Mouse (Mus musculus) lung, adult 18-20 months (tissue): Measurements from ENCODE around the gene Dppa2.

Experiments
- DNase-seq, 2 experiments: peaks; one replicate each; pipeline ENCODE4 v3.0.0; 2022; ENCODE audit warnings: mixed read lengths in 2 of 2

Dppa2 gene

DNA sequence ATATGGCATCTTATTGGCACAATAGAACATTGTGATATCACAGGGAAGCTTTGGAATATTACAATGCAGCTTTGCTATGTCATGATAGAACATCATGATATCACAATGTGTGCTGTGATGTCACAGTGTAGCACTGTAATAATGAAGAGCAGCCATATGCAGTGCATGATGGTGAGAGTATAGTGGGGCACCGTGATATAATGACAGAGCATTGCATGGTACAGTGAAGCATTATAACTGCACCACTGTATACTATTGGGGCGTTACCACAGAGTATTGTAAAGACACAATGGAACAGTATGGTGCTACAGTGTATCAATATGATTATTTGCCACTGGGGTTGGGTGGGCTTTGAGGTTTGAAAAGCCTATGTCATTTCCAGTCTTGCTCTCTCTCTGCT is 40.5 kb downstream of the Dppa2 start:
- DNase-seq = no peak

DNA sequence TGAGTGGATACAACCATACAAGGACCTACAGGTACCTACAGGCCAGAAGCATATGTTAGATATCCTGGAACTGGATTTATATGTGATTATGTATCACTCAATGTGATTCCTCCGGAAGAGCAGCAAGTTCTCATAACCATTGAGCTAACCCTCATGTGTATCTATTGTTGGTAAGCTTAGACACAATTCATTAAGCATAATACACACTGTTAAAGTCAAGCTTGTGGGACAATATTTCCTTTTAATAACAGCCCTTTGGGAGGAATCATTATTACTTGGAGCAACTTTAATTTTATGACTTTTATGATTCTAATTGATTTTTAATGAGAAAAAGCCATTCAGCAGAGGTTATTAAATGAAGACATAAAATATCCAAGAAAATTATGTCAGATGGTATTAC is 43.5 kb downstream of the Dppa2 start:
- DNase-seq = no peak

DNA sequence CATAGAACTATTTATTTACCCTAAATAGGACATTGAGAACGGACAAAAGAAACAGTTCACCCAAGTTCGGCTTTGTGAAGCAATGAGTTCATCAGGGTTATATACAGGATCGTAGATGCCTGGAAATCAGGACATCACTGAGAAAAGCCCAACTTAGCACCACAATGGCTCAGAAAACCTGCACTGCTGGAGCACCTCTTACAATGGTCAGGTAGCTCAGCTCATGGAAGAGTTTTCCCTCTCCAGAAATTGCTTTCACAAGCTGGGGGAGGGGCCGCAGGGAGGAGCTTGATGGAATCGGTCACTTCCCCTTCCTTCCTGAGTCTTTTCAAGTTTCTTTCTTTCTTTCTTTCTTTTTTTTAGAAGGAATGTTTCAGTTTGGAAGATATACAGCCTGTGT is 52.0 kb downstream of the Dppa2 start:
- no peak for DNase-seq

DNA sequence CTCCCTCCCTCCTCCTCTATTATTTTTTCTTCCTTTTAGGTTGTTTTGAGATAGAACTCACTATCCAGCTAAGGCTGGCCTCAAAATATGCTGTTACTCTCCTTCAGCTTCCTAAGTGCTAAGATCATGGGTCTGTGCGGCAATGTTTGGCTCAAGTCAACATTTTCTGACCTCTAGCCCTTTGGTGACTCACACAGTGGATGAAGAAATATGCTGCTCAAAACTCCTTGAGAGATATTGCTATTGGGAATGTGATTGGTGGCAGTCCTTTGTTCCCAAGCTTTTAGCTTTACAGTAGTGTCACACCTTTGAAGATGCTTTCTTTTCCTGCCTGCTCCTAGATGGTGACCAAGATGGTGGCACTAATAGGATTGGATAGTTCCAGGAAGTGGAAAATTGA is 52.7 kb downstream of the Dppa2 start:
- peak; percentile 17 to 51 for DNase-seq

DNA sequence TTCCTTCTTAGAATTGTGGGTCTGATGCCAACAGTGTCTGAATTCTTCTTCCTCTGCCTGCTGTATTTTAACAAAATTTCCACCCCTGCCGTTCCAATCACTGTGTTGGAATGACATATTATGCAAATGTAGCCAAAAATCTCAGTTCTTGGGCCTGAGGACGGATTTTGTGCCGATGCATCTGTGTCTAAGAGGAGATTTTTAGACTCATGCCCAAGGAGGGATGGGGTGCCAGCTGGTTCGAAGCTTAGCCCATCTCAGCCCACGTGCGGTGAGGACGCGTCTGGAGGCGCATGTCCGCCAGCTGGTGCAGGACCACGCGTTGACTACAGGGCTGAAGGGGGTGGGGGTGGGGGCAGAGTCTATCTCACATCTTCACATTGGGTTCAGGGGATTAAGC is 57.2 kb downstream of the Dppa2 start:
- DNase-seq = no peak

DNA sequence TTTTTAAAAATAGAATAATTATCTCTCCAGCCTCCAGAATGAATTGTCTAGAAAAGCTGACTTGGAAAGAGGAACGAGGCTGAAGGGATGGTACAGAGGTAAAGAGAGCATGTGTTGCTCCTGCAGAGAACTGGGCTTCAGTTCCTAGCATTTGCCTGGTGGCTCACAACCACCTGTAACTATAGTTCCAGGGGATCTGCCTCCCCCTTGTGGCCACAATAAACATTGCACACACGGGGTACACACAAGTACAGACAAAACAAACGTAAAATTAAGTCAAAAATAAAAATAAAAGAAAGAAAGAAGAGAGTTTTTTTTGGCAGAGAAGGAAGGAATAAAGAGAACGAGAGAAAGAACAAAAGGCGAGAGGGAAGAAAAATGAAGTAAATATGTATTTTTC is 63.1 kb downstream of the Dppa2 start:
- DNase-seq = no peak

DNA sequence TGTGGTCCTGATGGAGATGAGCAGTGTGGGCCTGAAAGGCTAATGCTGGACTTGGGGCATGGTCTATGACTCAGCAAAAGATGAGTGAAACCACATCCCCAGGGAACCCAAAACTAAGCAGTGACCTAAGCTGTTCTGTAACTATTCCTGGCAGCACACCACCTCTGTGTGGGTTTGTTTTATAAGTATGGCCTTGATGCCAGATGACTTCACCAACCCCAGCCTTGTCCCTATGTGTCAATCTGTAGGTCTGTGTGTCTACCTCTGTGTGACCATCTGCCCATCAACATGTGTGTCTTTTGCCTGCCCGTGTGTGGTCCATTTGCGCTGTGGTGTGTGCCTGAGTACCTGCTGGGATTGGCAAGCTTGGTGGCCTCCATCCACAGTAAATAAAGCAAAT is 64.4 kb downstream of the Dppa2 start:
- DNase-seq = no peak
